Mouse (Mus musculus): ENCODE measurements at regions not wholly inside any gene's neighbourhood (a gene's known extent, or its start where the extent isn't known, plus 50 kb on each side); places are given as distances from the start of the nearest gene placed in this dataset.

- DNase-seq (ENCODE audit: low read depth, low spot score): no peak
Measured at GRCm38 (mm10) chr3:61064720-61065119, 62.1 kb downstream of the P2ry1 start.

GRCm38 (mm10) chr3:61067067-61067466 is 64.5 kb downstream of the P2ry1 start:
- no peak for DNase-seq (ENCODE audit: low read depth, low spot score)

GRCm38 (mm10) chr3:61068229-61068628 is 65.6 kb downstream of the P2ry1 start:
- no peak for DNase-seq (ENCODE audit: low read depth, low spot score)

- DNase-seq (ENCODE audit: low read depth, low spot score): no peak
Measured at GRCm38 (mm10) chr3:61071041-61071440, 68.4 kb downstream of the P2ry1 start.

GRCm38 (mm10) chr3:61072330-61072729 is 69.7 kb downstream of the P2ry1 start:
- DNase-seq (ENCODE audit: low read depth, low spot score): no peak

- no peak for DNase-seq (ENCODE audit: low read depth, low spot score)
Measured at GRCm38 (mm10) chr3:61073103-61073502, 70.5 kb downstream of the P2ry1 start.

- DNase-seq (ENCODE audit: low read depth, low spot score): no peak
Measured at GRCm38 (mm10) chr3:61073806-61074205, 71.2 kb downstream of the P2ry1 start.

- DNase-seq (ENCODE audit: low read depth, low spot score): no peak
Measured at GRCm38 (mm10) chr3:61075839-61076238, 73.2 kb downstream of the P2ry1 start.

- no peak for DNase-seq (ENCODE audit: low read depth, low spot score)
Measured at GRCm38 (mm10) chr3:61089931-61090330, 87.3 kb downstream of the P2ry1 start.

GRCm38 (mm10) chr3:61092031-61092430 is 89.4 kb downstream of the P2ry1 start:
- no peak for DNase-seq (ENCODE audit: low read depth, low spot score)

GRCm38 (mm10) chr3:61116364-61116763 is 113.8 kb downstream of the P2ry1 start:
- DNase-seq (ENCODE audit: low read depth, low spot score): no peak

GRCm38 (mm10) chr3:61133096-61133495 is 130.5 kb downstream of the P2ry1 start:
- no peak for DNase-seq (ENCODE audit: low read depth, low spot score)

GRCm38 (mm10) chr3:61154087-61154486 is 151.5 kb downstream of the P2ry1 start:
- no peak for DNase-seq (ENCODE audit: low read depth, low spot score)

GRCm38 (mm10) chr3:61159811-61160210 is 157.2 kb downstream of the P2ry1 start:
- DNase-seq (ENCODE audit: low read depth, low spot score): no peak

- DNase-seq (ENCODE audit: low read depth, low spot score): no peak
Measured at GRCm38 (mm10) chr3:61161384-61161783, 158.8 kb downstream of the P2ry1 start.

- no peak for DNase-seq (ENCODE audit: low read depth, low spot score)
Measured at GRCm38 (mm10) chr3:61185789-61186188, 175.6 kb upstream of the Rap2b start.

- DNase-seq (ENCODE audit: low read depth, low spot score): no peak
Measured at GRCm38 (mm10) chr3:61188662-61189061, 172.8 kb upstream of the Rap2b start.

GRCm38 (mm10) chr3:61216562-61216961 is 144.9 kb upstream of the Rap2b start:
- DNase-seq (ENCODE audit: low read depth, low spot score): peak; percentile 4

GRCm38 (mm10) chr3:61224505-61224904 is 136.9 kb upstream of the Rap2b start:
- DNase-seq (ENCODE audit: low read depth, low spot score): no peak

GRCm38 (mm10) chr3:61225054-61225453 is 136.4 kb upstream of the Rap2b start:
- DNase-seq (ENCODE audit: low read depth, low spot score): no peak

GRCm38 (mm10) chr3:61241380-61241779 is 120.1 kb upstream of the Rap2b start:
- no peak for DNase-seq (ENCODE audit: low read depth, low spot score)

GRCm38 (mm10) chr3:61243876-61244527 is 117.4 kb upstream of the Rap2b start:
- peak; percentile 67 for DNase-seq (ENCODE audit: low read depth, low spot score)

- no peak for DNase-seq (ENCODE audit: low read depth, low spot score)
Measured at GRCm38 (mm10) chr3:61246429-61246828, 115.0 kb upstream of the Rap2b start.

- DNase-seq (ENCODE audit: low read depth, low spot score): no peak
Measured at GRCm38 (mm10) chr3:61247344-61247743, 114.1 kb upstream of the Rap2b start.

Data from mesoderm, embryonic 11.5 days (tissue).